Comparison of ENCODE assay signal across 11 mouse cellular contexts in the genomic region with DNA sequence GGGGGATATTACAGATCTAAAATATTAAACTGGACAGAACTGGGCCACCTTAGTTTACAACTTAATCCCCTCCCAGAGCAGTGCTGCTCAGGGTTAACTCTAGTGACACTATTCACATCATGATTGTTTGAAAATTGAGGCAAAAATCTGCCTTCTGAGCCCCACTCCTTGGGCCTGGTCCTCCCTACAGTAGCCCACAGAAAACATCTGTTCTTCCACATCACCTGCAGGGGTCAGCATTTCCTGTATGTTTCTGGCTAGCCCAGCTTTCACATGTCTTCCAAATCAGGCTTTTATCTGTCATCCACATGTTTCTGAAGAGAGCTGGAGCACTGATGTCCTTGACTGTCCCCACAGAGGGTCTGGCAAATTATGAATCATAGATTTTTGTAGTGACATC.
DNase-seq lines count a peak whose midpoint lies in the region; ATAC-seq lines count a peak whose summit lies in the region.
"Had no signal": no experiment of that assay in that cellular context is flagged by ENCODE, and none has a peak within 500 bp of the region (broad histone marks: within the 10 kb centered on the region; RNA-seq: fewer than 3 reads in every experiment).

No protein-coding gene starts in this region.

- H3K36me3 ChIP-seq in heart, embryonic 12.5 days: no peaks in the 10 kb centered on the region
- H3K36me3 ChIP-seq in hindbrain, embryonic 15.5 days: no peaks in the 10 kb centered on the region
- H3K36me3 ChIP-seq: heart, embryonic 13.5 days; liver, embryonic 13.5 days; stomach, embryonic 15.5 days had no signal

- intact Hi-C loops in heart, postnatal 36 days (cut with DNase I): loop anchor here (10.0 kb wide), 1 partner anchor 712 kb away; no protein-coding TSS in a partner anchor

- 0 out of 2 replicates have a peak, but pooled peaks have one; percentile 18 for ATAC-seq in heart, embryonic 12.5 days (ENCODE audit: insufficient number of reproducible peaks, low FRiP score)
- ATAC-seq in hindbrain, embryonic 15.5 days (ENCODE audit: low FRiP score, low read depth): peak; percentile 43; the same call in 1 of the 2 replicates

- H3K4me3 ChIP-seq in heart, embryonic 12.5 days: no peak overlapping the region
- H3K4me3 ChIP-seq in hindbrain, embryonic 15.5 days: no peak overlapping the region
- H3K4me3 ChIP-seq: heart, embryonic 13.5 days; liver, embryonic 13.5 days; stomach, embryonic 15.5 days had no signal

- DNase-seq in heart, postnatal 36 days: no peak
- peak; percentile 2 to 9 for DNase-seq in urinary bladder, postnatal 36 days (ENCODE audit: low spot score in 2 of 2)
- no peak for DNase-seq in urinary bladder, postnatal 4 days (ENCODE audit: low spot score in 2 of 2)
- DNase-seq in thymus, postnatal 4 days: no peak
- DNase-seq in left cerebral cortex, adult 9 months (ENCODE audit: low spot score in 2 of 2): no peak
- DNase-seq in spleen, postnatal 10 days (ENCODE audit: low spot score in 2 of 2): no peak
- DNase-seq: liver, embryonic 13.5 days had no signal

- no peak overlapping the region for H3K9ac ChIP-seq in heart, embryonic 12.5 days
- no peak overlapping the region for H3K9ac ChIP-seq in hindbrain, embryonic 15.5 days
- H3K9ac ChIP-seq: heart, embryonic 13.5 days; liver, embryonic 13.5 days; stomach, embryonic 15.5 days had no signal

- no peaks in the 10 kb centered on the region for H3K4me1 ChIP-seq in heart, embryonic 12.5 days (replicated peaks)
- no peaks in the 10 kb centered on the region for H3K4me1 ChIP-seq in hindbrain, embryonic 15.5 days (replicated peaks)
- H3K4me1 ChIP-seq: heart, embryonic 13.5 days; liver, embryonic 13.5 days; stomach, embryonic 15.5 days had no signal

- no peaks in the 10 kb centered on the region for H3K27me3 ChIP-seq in heart, embryonic 12.5 days (replicated peaks)
- no peaks in the 10 kb centered on the region for H3K27me3 ChIP-seq in hindbrain, embryonic 15.5 days
- H3K27me3 ChIP-seq: heart, embryonic 13.5 days; liver, embryonic 13.5 days; stomach, embryonic 15.5 days had no signal

- no peaks in the 10 kb centered on the region for H3K9me3 ChIP-seq in heart, embryonic 12.5 days (replicated peaks)
- H3K9me3 ChIP-seq in hindbrain, embryonic 15.5 days: no peaks in the 10 kb centered on the region
- H3K9me3 ChIP-seq: heart, embryonic 13.5 days; liver, embryonic 13.5 days; stomach, embryonic 15.5 days had no signal

- H3K4me2 ChIP-seq in heart, embryonic 12.5 days: no peak overlapping the region
- no peak overlapping the region for H3K4me2 ChIP-seq in hindbrain, embryonic 15.5 days
- H3K4me2 ChIP-seq: heart, embryonic 13.5 days; liver, embryonic 13.5 days; stomach, embryonic 15.5 days had no signal

- H3K27ac ChIP-seq in heart, embryonic 12.5 days (ENCODE audit: poor library complexity, severe bottlenecking): no peak overlapping the region
- no peak overlapping the region for H3K27ac ChIP-seq in hindbrain, embryonic 15.5 days (replicated peaks)
- H3K27ac ChIP-seq: heart, embryonic 13.5 days; liver, embryonic 13.5 days; stomach, embryonic 15.5 days had no signal

Comparison
In these comparisons a context has a peak if more than half of its experiments do, and no peak if none do; other contexts are left out.
1. DNase-seq: peak in urinary bladder, postnatal 36 days (2 of 2); none in heart, postnatal 36 days (0 of 2), urinary bladder, postnatal 4 days (0 of 2), thymus, postnatal 4 days (single experiment), left cerebral cortex, adult 9 months (0 of 2) and spleen, postnatal 10 days (0 of 2).